Mouse (Mus musculus) E14TG2a.4 (cell line): ENCODE results near the gene Wdhd1.

Experiments
- CTCF ChIP-seq: conservative IDR thresholded peaks from 2 replicates; pipeline ENCODE4 v1.5.1; 2014; ENCODE audit warnings: low read length
- POU5F1 ChIP-seq: IDR thresholded peaks from 2 replicates; pipeline ENCODE4 v1.6.1; 2014; ENCODE audit warnings: low read length, borderline replicate concordance

DNA sequence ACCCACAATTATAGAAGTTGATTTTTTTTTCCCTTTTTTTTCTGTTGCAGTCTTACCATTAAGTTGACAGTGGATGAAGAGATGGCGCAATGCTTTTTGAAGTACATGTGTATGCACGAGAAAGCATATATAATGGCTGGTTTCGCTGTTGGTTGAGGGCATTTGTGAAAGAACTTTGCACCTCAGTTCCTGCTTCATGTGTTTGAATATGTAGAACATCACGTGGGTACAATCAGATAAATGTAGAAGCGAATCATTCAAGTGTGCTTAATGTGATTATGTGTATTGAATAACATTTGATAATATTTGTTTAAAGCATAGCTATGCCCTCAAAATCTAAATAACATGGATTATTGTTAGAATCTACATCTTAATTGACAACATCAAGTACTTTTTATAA is 42.7 kb upstream of the Wdhd1 start:
- TF ChIP-seq CTCF (no peak), POU5F1 (no peak)
